Mouse (Mus musculus) kidney, adult 2 months (tissue): ENCODE measurements around the gene Nat8f3.
"Not testable (repeated sequence)": the region's sequence is repeated elsewhere in the genome, so short reads cannot be mapped to it uniquely, and the experiment has no call there.

Source experiments
- CTCF ChIP-seq: fragments of 200-500 bp; conservative IDR thresholded peaks from 2 replicates; pipeline ENCODE4 v1.5.1; 2011; ENCODE audit warnings: low read depth, mild to moderate bottlenecking, control low read depth, low read length, moderate library complexity, mixed read lengths; ENCODE audit not compliant: insufficient read depth, insufficient read length
- POLR2A ChIP-seq: fragments of 200-500 bp; IDR thresholded peaks from one replicate; pipeline ENCODE4 v1.6.1; 2011; ENCODE audit warnings: low read depth, low read length, control low read depth

- 0 out of 2 replicates have a peak, but pooled peaks have one; percentile 19 for TF ChIP-seq CTCF
- not testable (repeated sequence) for TF ChIP-seq POLR2A
These were observed 52.4 kb downstream of the Nat8f3 start, which contains the start of gene Nat8f7 for GRCm38 (mm10) chr6:85713105-85713504.
